In the genomic region with DNA sequence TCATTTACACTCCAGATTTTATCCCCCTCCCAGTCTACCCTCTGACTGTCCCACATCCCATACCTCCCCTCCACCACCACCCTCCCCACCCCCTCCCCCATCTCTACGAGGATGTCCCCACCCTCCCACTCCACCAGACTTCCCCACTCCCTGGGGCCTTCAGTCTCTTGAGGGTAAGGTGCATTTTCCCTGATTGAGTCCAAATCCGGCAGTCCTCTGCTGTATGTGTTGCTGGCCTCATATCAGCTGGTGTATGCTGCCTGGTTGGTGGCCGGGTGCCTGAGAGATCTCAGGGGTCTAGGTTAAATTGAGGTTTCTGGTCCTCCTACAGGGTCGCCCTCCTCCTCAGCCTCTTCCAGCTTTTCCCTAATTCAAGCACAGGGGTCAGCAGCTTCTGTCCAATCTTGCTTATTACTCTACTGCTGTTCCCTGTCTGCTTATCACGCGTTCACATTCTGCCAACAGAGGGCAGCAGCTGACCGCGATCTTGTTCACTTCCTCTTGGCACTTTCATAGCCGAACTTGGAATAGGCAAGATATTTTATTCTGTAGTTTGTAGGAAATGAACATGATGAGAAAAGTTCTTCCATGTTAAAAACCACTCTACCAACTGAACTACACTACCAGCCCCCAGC, we compare ENCODE assay signal across 9 mouse cellular contexts. TPM values are rescaled to one million over a fixed set of nuclear protein-coding genes. Genes with fewer than 3 reads are reported as not detected.
DNase-seq lines count a peak whose midpoint lies in the region; ATAC-seq and TF ChIP-seq lines count a peak whose summit lies in the region.
"Had no signal": no experiment of that assay in that cellular context is flagged by ENCODE, and none has a peak within 500 bp of the region (broad histone marks: within the 10 kb centered on the region; RNA-seq: fewer than 3 reads in every experiment).

No protein-coding gene starts in this region.

- peak; percentile 74 for ATAC-seq in forebrain, postnatal 0 days
- peak; percentile 56 for ATAC-seq in hindbrain, embryonic 11.5 days (ENCODE audit: low FRiP score)
- ATAC-seq in lung, postnatal 0 days, result peak; percentile 38; the same call in 1 of the 2 replicates

- H3K79me2 ChIP-seq in MEL (ENCODE audit: control insufficient read depth, insufficient read depth, low read length, poor library complexity), result no peaks in the 10 kb centered on the region

- H3K9me3 ChIP-seq in MEL (replicated peaks; ENCODE audit: insufficient read depth, low read length), result no peaks in the 10 kb centered on the region
- no peaks in the 10 kb centered on the region for H3K9me3 ChIP-seq in forebrain, postnatal 0 days (ENCODE audit: low read length)
- no peaks in the 10 kb centered on the region for H3K9me3 ChIP-seq in hindbrain, embryonic 11.5 days (ENCODE audit: control insufficient read depth, low read length)
- H3K9me3 ChIP-seq in lung, postnatal 0 days (ENCODE audit: low read length), result no peaks in the 10 kb centered on the region
- H3K9me3 ChIP-seq: limb, embryonic 12.5 days had no signal

- peaks cover 0 to 9% of the 10 kb centered on the region in 2 experiments; a peak in 2 of 4 replicates for H3K36me3 ChIP-seq in MEL (ENCODE audit: control insufficient read depth in 1 of 2, insufficient read depth in 2 of 2, low read length in 2 of 2)
- H3K36me3 ChIP-seq in forebrain, postnatal 0 days (ENCODE audit: insufficient read depth), result no peaks in the 10 kb centered on the region
- H3K36me3 ChIP-seq in hindbrain, embryonic 11.5 days (ENCODE audit: control insufficient read depth, insufficient read depth, low read length), result no peaks in the 10 kb centered on the region
- no peaks in the 10 kb centered on the region for H3K36me3 ChIP-seq in lung, postnatal 0 days (ENCODE audit: insufficient read depth, low read length)
- H3K36me3 ChIP-seq: limb, embryonic 12.5 days had no signal

- no peak overlapping the region for H3K4me2 ChIP-seq in forebrain, postnatal 0 days (ENCODE audit: low read depth)
- H3K4me2 ChIP-seq in hindbrain, embryonic 11.5 days (replicated peaks; ENCODE audit: low read depth, low read length), result no peak overlapping the region
- H3K4me2 ChIP-seq in lung, postnatal 0 days (replicated peaks; ENCODE audit: low read depth, low read length), result no peak overlapping the region
- H3K4me2 ChIP-seq: limb, embryonic 12.5 days had no signal

- peak; percentile 26 to 63; a peak in 3 of 4 replicates for TF ChIP-seq EP300 in MEL (IDR thresholded peaks at IDR 0.05; ENCODE audit: low read depth in 1 of 2, low read length in 2 of 2)
- no peak for TF ChIP-seq EP300 in lung, postnatal 0 days (IDR thresholded peaks at IDR 0.05)

- no peak for TF ChIP-seq POLR2A in MEL (IDR thresholded peaks at IDR 0.05; ENCODE audit: control insufficient read depth in 1 of 2, insufficient read depth in 1 of 2, low read depth in 1 of 2, low read length in 2 of 2, poor library complexity in 1 of 2)

- H3K4me1 ChIP-seq in MEL (ENCODE audit: control insufficient read depth in 1 of 2, insufficient read depth in 2 of 2, low read length in 2 of 2), result peaks cover 4 to 6% of the 10 kb centered on the region in 2 experiments; a peak in 3 of 4 replicates
- H3K4me1 ChIP-seq in forebrain, postnatal 0 days (ENCODE audit: insufficient read depth), result no peaks in the 10 kb centered on the region
- H3K4me1 ChIP-seq in hindbrain, embryonic 11.5 days (replicated peaks; ENCODE audit: control insufficient read depth, insufficient read depth, low read length), result no peaks in the 10 kb centered on the region
- H3K4me1 ChIP-seq in lung, postnatal 0 days (ENCODE audit: insufficient read depth, low read depth, low read length), result no peaks in the 10 kb centered on the region
- H3K4me1 ChIP-seq: limb, embryonic 12.5 days had no signal

- peak; percentile 86 for DNase-seq in MEL (ENCODE audit: low read depth, low spot score)
- peak; percentile 46 for DNase-seq in cerebellum, adult 11-12 months
- peak; percentile 84 for DNase-seq in forebrain, postnatal 0 days
- DNase-seq in hindbrain, embryonic 11.5 days (ENCODE audit: low spot score), result peak; percentile 84
- DNase-seq in layer of hippocampus, adult 8-10 months (ENCODE audit: low spot score in 2 of 2), result peak; percentile 41 to 86
- peak; percentile 89 for DNase-seq in lung, postnatal 0 days (ENCODE audit: low spot score)
- peak; percentile 62 for DNase-seq in retina, adult 2 months (ENCODE audit: low read depth, low spot score)
- peak; percentile 72 for DNase-seq in thymus, postnatal 25 days

- TF ChIP-seq RAD21 in MEL (IDR thresholded peaks at IDR 0.05; ENCODE audit: low read depth, low read length), result peak; percentile 94

- no peak overlapping the region for H3K27ac ChIP-seq in MEL (ENCODE audit: control insufficient read depth, low read depth, low read length)
- H3K27ac ChIP-seq in forebrain, postnatal 0 days (ENCODE audit: low read depth, low read length), result no peak overlapping the region
- H3K27ac ChIP-seq in hindbrain, embryonic 11.5 days (ENCODE audit: low read depth, low read length), result no peak overlapping the region
- H3K27ac ChIP-seq in lung, postnatal 0 days (ENCODE audit: low read length), result no peak overlapping the region
- H3K27ac ChIP-seq: limb, embryonic 12.5 days had no signal

- H3K9ac ChIP-seq in MEL (ENCODE audit: control insufficient read depth, low read depth, low read length, poor library complexity, severe bottlenecking), result no peak overlapping the region
- no peak overlapping the region for H3K9ac ChIP-seq in forebrain, postnatal 0 days
- no peak overlapping the region for H3K9ac ChIP-seq in hindbrain, embryonic 11.5 days (ENCODE audit: low read depth, low read length)
- no peak overlapping the region for H3K9ac ChIP-seq in lung, postnatal 0 days (replicated peaks; ENCODE audit: low read depth)
- H3K9ac ChIP-seq: limb, embryonic 12.5 days had no signal

- 19% methylated on average over 9 of the region's 9 CpGs for whole genome bisulfite sequencing in forebrain, postnatal 0 days
- WGBS in hindbrain, embryonic 11.5 days, result 22% methylated on average over 9 of the region's 9 CpGs
- 11% methylated on average over 9 of the region's 9 CpGs for WGBS in lung, postnatal 0 days

- TF ChIP-seq CTCF in MEL (IDR thresholded peaks at IDR 0.05 in 2 of 3, conservative IDR thresholded peaks at IDR 0.05 in 1 of 3; ENCODE audit: control insufficient read depth in 1 of 3, insufficient read depth in 1 of 3, low read depth in 2 of 3, low read length in 3 of 3, poor library complexity in 1 of 3, severe bottlenecking in 1 of 3), result peak; percentile 74 to 95 (median 89)
- TF ChIP-seq CTCF in forebrain, postnatal 0 days (IDR thresholded peaks at IDR 0.05; ENCODE audit: low read depth), result peak; percentile 83
- peak; percentile 93 for TF ChIP-seq CTCF in lung, postnatal 0 days (IDR thresholded peaks at IDR 0.05)

- no peak overlapping the region for H3K4me3 ChIP-seq in MEL (ENCODE audit: control insufficient read depth in 1 of 2, insufficient read depth in 1 of 2, low read depth in 2 of 2, low read length in 2 of 2)
- H3K4me3 ChIP-seq in forebrain, postnatal 0 days (ENCODE audit: low read depth, low read length), result no peak overlapping the region
- H3K4me3 ChIP-seq in hindbrain, embryonic 11.5 days (ENCODE audit: low read depth, low read length), result no peak overlapping the region
- H3K4me3 ChIP-seq in lung, postnatal 0 days (ENCODE audit: low read depth, low read length), result no peak overlapping the region
- H3K4me3 ChIP-seq: limb, embryonic 12.5 days had no signal

- H3K27me3 ChIP-seq in MEL (ENCODE audit: control insufficient read depth in 1 of 2, insufficient read depth in 2 of 2, low read length in 2 of 2), result peaks cover 0 to 2% of the 10 kb centered on the region in 2 experiments; a peak in 3 of 4 replicates
- no peaks in the 10 kb centered on the region for H3K27me3 ChIP-seq in forebrain, postnatal 0 days (ENCODE audit: insufficient read depth, low read length)
- no peaks in the 10 kb centered on the region for H3K27me3 ChIP-seq in hindbrain, embryonic 11.5 days (ENCODE audit: control insufficient read depth, insufficient read depth, low read length)
- H3K27me3 ChIP-seq in lung, postnatal 0 days (replicated peaks; ENCODE audit: insufficient read depth, low read length), result no peaks in the 10 kb centered on the region
- H3K27me3 ChIP-seq: limb, embryonic 12.5 days had no signal

TF ChIP-seq in MEL, 35 proteins besides CTCF, POLR2A, EP300 and RAD21:
- TF ChIP-seq SIN3A (IDR thresholded peaks at IDR 0.05; ENCODE audit: low read length) (peak; percentile 41; the same call in 1 of the 2 replicates), MAX (IDR thresholded peaks at IDR 0.05; ENCODE audit: low read length) (0 out of 2 replicates have a peak, but pooled peaks have one; percentile 38), ZKSCAN1 (IDR thresholded peaks at IDR 0.05; ENCODE audit: low read depth, low read length) (no peak), ELF1 (IDR thresholded peaks at IDR 0.05; ENCODE audit: low read depth, low read length) (peak; percentile 32; the same call in 1 of the 2 replicates), JUND (IDR thresholded peaks at IDR 0.05; ENCODE audit: low read depth, low read length) (no peak), E2F4 (IDR thresholded peaks at IDR 0.05; ENCODE audit: borderline replicate concordance, low read depth, low read length) (no peak), GATA1 (IDR thresholded peaks at IDR 0.05; ENCODE audit: low read depth, low read length) (peak; percentile 65), ZC3H11A (IDR thresholded peaks at IDR 0.05; ENCODE audit: low read depth, low read length) (peak; percentile 86), HCFC1 (IDR thresholded peaks at IDR 0.05; ENCODE audit: low read depth, low read length) (peak; percentile 35; the same call in 1 of the 2 replicates), SMC3 (IDR thresholded peaks at IDR 0.05; ENCODE audit: low read depth, low read length) (peak; percentile 90), MYC (IDR thresholded peaks at IDR 0.05; ENCODE audit: low read depth, low read length) (peak; percentile 72), BHLHE40 (IDR thresholded peaks at IDR 0.05; ENCODE audit: borderline replicate concordance, low read depth, low read length) (0 out of 2 replicates have a peak, but pooled peaks have one; percentile 38), TCF12 (IDR thresholded peaks at IDR 0.05; ENCODE audit: low read depth, low read length) (0 out of 2 replicates have a peak, but pooled peaks have one; percentile 17)

RNA-seq across cellular contexts. Expression of gene Aco1, which starts 8.3 kb away (rescaled TPM):
- 27.8 and 28.7 TPM in 2 replicates for total RNA-seq in MEL (2012; rRNA removed)
- 10 to 100 TPM in 1 of 2 experiments, not detected in 1; 33.6 TPM for polyA plus RNA-seq in MEL (2012; ENCODE audit: insufficient read depth in 1 of 2, insufficient read length in 2 of 2, low read depth in 1 of 2, low replicate concordance in 2 of 2, missing spikeins in 1 of 2)
- total RNA-seq in forebrain, postnatal 0 days (2014; rRNA removed), result 53.6 and 59.6 TPM in 2 replicates
- polyA plus RNA-seq in forebrain, postnatal 0 days (2015; fragmentation: Nextera tagmentation; extraction: Ambion mirVana), result 35.0 and 40.0 TPM in 2 replicates
- polyA plus RNA-seq in hindbrain, embryonic 11.5 days (2014; fragmentation: Nextera tagmentation; extraction: Ambion mirVana), result 55.0 and 58.4 TPM in 2 replicates
- total RNA-seq in layer of hippocampus, adult 8-10 months (2022), result 10 to 100 TPM; 26.7 to 29.9 (median 28.5) TPM
- polyA plus RNA-seq in lung, postnatal 0 days (2015; fragmentation: Nextera tagmentation; extraction: Ambion mirVana), result 38.0 and 46.0 TPM in 2 replicates
